Mouse (Mus musculus) testis, adult 2 months (tissue): ENCODE data around the gene Lcmt1.

Experiments used
- CTCF ChIP-seq: fragments of 200-500 bp; IDR thresholded peaks from 2 replicates; pipeline ENCODE4 v1.5.1; 2012; ENCODE audit warnings: low read depth, mild to moderate bottlenecking, inconsistent platforms, low read length, moderate library complexity; ENCODE audit not compliant: control insufficient read depth, insufficient read depth, insufficient replicate concordance
- POLR2A ChIP-seq: fragments of 200-500 bp; IDR thresholded peaks from 2 replicates; pipeline ENCODE4 v1.6.1; 2012; ENCODE audit warnings: low read depth, mild to moderate bottlenecking, inconsistent platforms, low read length, moderate library complexity; ENCODE audit not compliant: control insufficient read depth

DNA sequence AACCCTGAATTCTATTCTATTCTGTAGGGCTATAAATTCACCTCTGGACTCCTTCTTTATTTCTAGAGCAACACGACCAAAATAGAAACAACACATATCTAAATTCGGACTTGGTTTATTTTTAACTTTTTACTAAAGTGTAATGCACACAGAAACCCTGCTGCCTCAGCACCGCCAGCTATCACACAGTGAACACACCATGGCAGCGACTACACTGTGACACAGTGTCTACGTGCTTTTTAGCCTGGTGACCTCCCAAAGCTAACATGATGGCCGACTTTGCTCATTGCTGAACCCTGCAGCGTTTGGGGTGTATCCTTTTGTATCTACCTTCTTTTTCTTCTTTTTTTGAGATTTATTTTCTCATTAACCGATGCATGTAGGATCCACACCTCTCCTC lies 83.5 kb downstream of the Lcmt1 start:
- no peak for TF ChIP-seq CTCF
- TF ChIP-seq POLR2A = no peak
